Mouse (Mus musculus) hematopoietic stem cell, adult 5-6 weeks (primary cell): ENCODE measurements around the gene Ncdn. TPM values are rescaled to one million over a fixed set of nuclear protein-coding genes. Genes with fewer than 3 reads are reported as not detected.

Experiments used
- ATAC-seq, 2 experiments: fragments of 125-278 bp in 1 of 2; replicated peaks in 1 of 2; 2 replicates each; pipeline ENCODE4 v1.8.0; 2016 to 2017; ENCODE audit warnings: inconsistent platforms in 2 of 2, mild to moderate bottlenecking in 2 of 2, moderate number of reproducible peaks in 2 of 2, low read depth in 1 of 2, moderate TSS enrichment in 1 of 2; ENCODE audit not compliant: low FRiP score in 2 of 2, poor library complexity in 2 of 2, severe bottlenecking in 2 of 2, insufficient read depth in 1 of 2, low TSS enrichment in 1 of 2
- total RNA-seq: library from RNA; stranded (forward); fragments of 172-1452, 232-1000 nt; gene quantifications from 2 replicates; pipeline ENCODE4 v1.2.3, GENCODE M21; 2017

Gene Ncdn
- total RNA-seq, result 6.6 and 10.5 TPM in 2 replicates

GRCm38 (mm10) chr4:126753268-126754230, at the start of gene Ncdn, which contains the start of gene AU040320:
Gene Ncdn, minus strand, starts transcription at chr4:126753438.
Gene AU040320, plus strand, starts transcription at chr4:126753544.
- ATAC-seq, result peak; percentile 96 to 98

- no peak for ATAC-seq
Measured at GRCm38 (mm10) chr4:126802174-126802573, 48.9 kb upstream of the Ncdn start.

- no peak for ATAC-seq
Measured at GRCm38 (mm10) chr4:126792341-126793102, 39.3 kb upstream of the Ncdn start.

- ATAC-seq, result 0 out of 4 replicates have a peak, but pooled peaks of 1 of the 2 experiments have one; percentile 42
Measured at GRCm38 (mm10) chr4:126782996-126783395, 29.8 kb upstream of the Ncdn start.

- ATAC-seq, result no peak
Measured at GRCm38 (mm10) chr4:126782512-126782911, 29.3 kb upstream of the Ncdn start.

- ATAC-seq, result no peak
Measured at GRCm38 (mm10) chr4:126781871-126782270, 28.6 kb upstream of the Ncdn start.

GRCm38 (mm10) chr4:126779826-126780775, 26.9 kb upstream of the Ncdn start:
- ATAC-seq, result no peak

- ATAC-seq, result no peak
Measured at GRCm38 (mm10) chr4:126779148-126779581, 25.9 kb upstream of the Ncdn start.

- no peak for ATAC-seq
Measured at GRCm38 (mm10) chr4:126775182-126775581, 21.9 kb upstream of the Ncdn start.

GRCm38 (mm10) chr4:126773871-126774270, 20.6 kb upstream of the Ncdn start:
- ATAC-seq, result no peak

GRCm38 (mm10) chr4:126770831-126771230, 17.6 kb upstream of the Ncdn start:
- peak in 1 of 2 experiments; percentile 76; a peak in 3 of 4 replicates for ATAC-seq

- no peak for ATAC-seq
Measured at GRCm38 (mm10) chr4:126769800-126770563, 16.7 kb upstream of the Ncdn start.

- ATAC-seq, result no peak
Measured at GRCm38 (mm10) chr4:126763483-126763882, 10.2 kb upstream of the Ncdn start.

GRCm38 (mm10) chr4:126762586-126763359, 9.5 kb upstream of the Ncdn start:
- no peak for ATAC-seq

GRCm38 (mm10) chr4:126759435-126759834, 6.2 kb upstream of the Ncdn start:
- peak; percentile 56 to 77 for ATAC-seq

- no peak for ATAC-seq
Measured at GRCm38 (mm10) chr4:126758299-126758698, 5.1 kb upstream of the Ncdn start.
